Mouse (Mus musculus): ENCODE measurements around the gene Grin3b.

Gene Grin3b

DNA sequence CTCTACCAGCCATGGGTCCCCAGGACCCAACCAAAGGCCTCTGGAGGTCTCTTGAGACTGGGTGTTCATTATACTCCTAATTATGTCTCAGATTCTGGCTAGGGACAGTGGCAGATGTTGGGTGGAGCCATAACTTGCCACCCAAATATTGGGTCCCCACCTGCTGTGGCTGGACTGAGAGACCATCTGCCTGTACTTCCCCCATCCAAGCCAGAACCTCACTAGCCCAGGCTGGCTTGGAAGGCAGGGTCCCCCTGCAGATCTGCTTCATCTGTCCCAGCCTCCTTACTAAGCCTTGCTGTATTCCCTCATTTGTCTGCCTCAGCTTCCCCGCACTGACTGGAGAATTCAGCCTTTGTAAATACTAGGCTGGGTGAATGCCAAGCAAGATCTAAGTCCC, 2.3 kb upstream of the Grin3b start:
- DNase-seq, result no peak

GRCm38 (mm10) chr10:79969124-79969568, 1.4 kb upstream of the Grin3b start:
- no peak for DNase-seq

DNA sequence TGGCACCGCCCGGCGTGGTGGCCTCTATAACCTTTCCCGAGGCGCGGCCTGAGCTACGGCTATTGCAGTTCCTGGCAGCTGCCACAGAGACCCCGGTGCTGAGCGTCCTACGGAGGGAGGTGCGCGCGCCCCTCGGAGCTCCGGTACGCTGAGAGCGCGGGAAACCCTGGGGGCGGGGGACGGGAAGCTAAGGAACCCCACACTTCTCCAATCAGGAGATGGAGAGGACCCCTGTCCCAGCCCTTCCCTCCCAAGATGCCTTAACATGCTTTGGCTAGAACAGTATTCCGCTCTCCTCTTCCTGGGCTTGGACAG, 625 bp downstream of the Grin3b start:
- DNase-seq, result no peak

- no peak for DNase-seq
These were observed 2.3 kb downstream of the Grin3b start for GRCm38 (mm10) chr10:79972831-79973230.

GRCm38 (mm10) chr10:79974087-79974486, 3.6 kb downstream of the Grin3b start:
- DNase-seq, result no peak

- DNase-seq, result no peak
These were observed 4.2 kb downstream of the Grin3b start for GRCm38 (mm10) chr10:79974668-79975067.

DNA sequence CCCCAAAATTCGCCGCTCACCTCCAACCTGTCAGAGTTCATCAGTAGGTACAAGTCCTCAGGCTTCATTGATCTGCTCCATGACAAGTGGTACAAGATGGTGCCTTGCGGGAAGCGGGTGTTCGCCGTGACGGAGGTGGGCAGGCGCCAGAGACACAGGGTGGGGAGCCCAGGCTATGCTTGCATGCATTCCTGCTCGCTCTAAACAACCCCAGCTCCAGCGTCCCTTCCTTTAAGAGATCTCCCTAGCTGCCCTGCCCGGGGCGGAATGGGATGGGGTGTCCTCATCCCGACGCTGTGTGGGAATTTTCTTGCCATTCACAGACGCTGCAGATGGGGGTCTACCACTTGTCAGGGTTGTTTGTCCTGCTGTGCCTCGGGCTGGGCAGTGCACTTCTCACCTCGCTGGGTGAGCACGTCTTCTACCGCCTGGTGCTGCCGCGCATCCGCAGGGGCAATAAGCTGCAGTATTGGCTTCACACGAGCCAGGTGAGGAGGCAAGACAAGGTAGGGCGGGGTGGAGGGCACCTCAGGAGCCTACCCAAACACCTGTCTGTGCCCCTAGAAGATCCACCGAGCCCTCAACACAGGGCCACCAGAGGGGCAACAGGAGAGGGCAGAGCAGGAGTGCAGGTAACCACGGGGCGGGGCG, 5.7 kb downstream of the Grin3b start:
- no peak for DNase-seq

DNA sequence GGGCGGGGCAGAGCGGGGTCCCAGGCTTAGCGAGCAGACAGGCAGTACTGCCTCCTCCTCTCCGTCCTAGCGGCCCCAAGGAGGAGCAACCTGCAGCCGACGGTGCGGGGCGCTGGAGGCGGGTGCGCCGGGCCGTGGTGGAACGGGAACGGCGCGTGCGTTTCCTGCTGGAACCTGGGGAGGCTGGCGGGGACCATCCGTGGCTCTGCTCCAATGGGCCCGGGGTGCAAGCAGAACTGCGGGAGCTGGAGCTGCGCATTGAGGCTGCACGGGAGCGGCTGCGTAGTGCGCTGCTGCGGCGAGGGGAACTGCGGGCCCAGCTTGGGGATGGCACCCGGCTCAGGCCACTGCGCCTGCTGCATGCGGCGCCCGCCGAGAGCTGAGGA, 6.2 kb downstream of the Grin3b start:
- DNase-seq, result no peak

- no peak for DNase-seq
These were observed 6.8 kb downstream of the Grin3b start for GRCm38 (mm10) chr10:79977324-79977723.

DNA sequence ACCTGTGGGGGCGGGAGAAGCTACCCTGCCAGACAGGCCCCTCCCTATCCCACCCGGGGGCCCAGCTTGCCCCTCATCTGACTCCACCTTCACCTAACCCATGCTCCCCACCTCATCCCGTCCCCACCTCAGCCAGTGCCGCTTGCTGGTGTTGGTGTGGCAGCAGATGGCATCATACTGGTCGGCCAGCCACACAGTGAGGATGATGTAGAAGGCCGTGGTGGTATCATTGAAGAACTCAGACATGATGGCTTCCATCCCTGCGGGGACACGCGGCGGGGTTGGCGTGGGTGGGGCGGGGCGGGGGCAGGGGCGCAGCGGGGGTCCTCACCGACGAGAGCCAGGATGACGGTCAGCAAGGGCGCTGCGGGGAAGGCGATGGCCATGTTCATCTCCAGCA, 7.5 kb downstream of the Grin3b start:
- DNase-seq, result no peak

DNA sequence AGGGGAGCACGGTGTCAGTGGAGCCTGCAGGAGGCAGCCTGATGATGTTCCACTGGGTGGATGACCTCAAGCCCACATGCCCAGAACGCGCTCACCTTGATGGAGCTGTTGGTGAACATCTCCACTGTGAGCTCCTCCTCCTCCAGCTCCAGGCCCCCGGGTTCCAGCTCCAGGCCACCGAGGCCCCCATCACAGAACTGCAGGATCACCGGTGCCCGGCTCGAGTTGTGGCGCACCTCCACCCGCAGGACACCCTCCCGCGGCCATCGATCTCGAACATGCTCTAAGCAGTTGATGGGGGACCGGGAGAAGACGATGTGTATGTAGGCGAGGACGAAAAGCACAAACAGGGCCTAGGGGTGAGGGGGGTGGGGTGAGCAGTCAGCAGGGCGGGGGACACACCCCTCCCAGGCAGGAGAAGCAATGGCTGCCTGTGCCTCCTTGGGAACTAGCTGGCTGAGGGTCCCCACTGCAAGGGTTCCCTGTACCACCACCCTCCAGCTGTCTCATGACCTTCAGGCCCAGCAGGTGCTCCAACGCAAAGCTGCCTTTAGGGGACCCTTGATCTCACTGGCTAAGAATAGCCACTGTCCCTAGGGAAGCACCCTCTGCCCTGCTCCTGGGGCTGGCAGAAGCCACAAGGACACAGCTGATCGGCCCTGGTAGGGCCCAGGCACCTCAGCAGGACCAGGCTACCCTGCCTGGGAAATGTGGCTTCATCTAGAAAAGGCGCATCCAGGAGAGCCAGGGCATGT, 9.1 kb downstream of the Grin3b start:
- DNase-seq, result no peak

- DNase-seq, result no peak
These were observed 12.7 kb downstream of the Grin3b start for GRCm38 (mm10) chr10:79983205-79983604.

- DNase-seq, result peak; percentile 61 to 81
These were observed 13.2 kb downstream of the Grin3b start for GRCm38 (mm10) chr10:79983670-79984069.

GRCm38 (mm10) chr10:79984195-79984816, 13.8 kb downstream of the Grin3b start, which contains the start of gene Tmem259:
Gene Tmem259, minus strand, starts transcription at chr10:79984330.
- DNase-seq, result peak; percentile 88 to 91

GRCm38 (mm10) chr10:79984871-79985270, 14.4 kb downstream of the Grin3b start:
- DNase-seq, result peak; percentile 95 to 97

GRCm38 (mm10) chr10:79985334-79986231, 15.1 kb downstream of the Grin3b start:
- peak; percentile 75 to 85 for DNase-seq

GRCm38 (mm10) chr10:79986232-79986878, 15.8 kb downstream of the Grin3b start:
- no peak for DNase-seq

GRCm38 (mm10) chr10:79986963-79987362, 16.4 kb downstream of the Grin3b start:
- peak; percentile 91 to 92 for DNase-seq

GRCm38 (mm10) chr10:79987771-79988505, 17.4 kb downstream of the Grin3b start:
- DNase-seq, result peak in 1 of 2 experiments; percentile 18

DNA sequence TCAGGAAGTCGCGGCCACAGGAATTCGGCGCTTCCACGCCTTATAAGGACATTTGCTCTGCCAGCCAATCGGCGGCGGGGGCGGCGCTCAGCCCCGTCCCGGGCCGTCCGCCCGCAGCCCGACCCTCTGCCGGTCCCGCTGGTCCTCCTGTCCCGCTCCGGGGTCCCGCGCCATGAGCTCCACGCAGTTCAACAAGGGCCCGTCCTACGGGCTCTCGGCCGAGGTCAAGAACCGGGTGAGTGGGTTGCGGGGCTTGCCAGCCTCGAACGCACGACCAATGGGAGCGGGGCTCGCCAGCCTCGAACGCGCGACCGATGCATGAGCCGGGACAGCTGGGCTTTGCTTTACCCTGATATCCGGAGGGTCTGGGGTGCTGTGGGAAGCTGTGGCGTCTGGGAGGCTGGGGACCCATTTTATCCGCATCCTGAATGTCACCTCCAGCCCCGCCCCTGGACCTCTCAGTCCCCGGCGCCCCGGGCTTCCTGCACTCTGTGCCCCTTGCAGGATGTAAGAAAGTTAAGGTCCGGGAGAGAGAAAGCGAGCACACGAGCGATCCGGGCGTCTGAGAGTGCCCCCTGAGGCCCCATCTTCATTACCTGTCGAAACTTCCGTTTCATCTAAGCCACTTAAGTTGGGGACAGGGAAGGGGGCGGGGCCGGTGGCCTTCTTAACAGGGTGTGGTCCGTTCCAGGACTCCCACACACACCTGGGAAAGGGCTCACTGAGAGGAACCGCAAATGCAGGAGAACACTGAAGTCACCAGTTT, 18.2 kb downstream of the Grin3b start, which contains the start of gene Cnn2:
Gene Cnn2, plus strand, starts transcription at position 79 of the 766 bp plus-strand sequence.
- peak; percentile 71 to 79 for DNase-seq
